ENCODE assay signal across 9 mouse cellular contexts in genomic region chr17:28080817-28081165, GRCm38 (mm10). TPM values are rescaled to one million over a fixed set of nuclear protein-coding genes. Genes with fewer than 3 reads are reported as not detected.
DNase-seq lines count a peak whose midpoint lies in the region; ATAC-seq lines count a peak whose summit lies in the region.
"Had no signal": no experiment of that assay in that cellular context is flagged by ENCODE, and none has a peak within 500 bp of the region (broad histone marks: within the 10 kb centered on the region; RNA-seq: fewer than 3 reads in every experiment).

No protein-coding gene starts in this region.

- H3K9ac ChIP-seq in kidney, embryonic 14.5 days (ENCODE audit: low read depth, low read length) = no peak overlapping the region
- H3K9ac ChIP-seq in embryonic facial prominence, embryonic 13.5 days = no peak overlapping the region
- no peak overlapping the region for H3K9ac ChIP-seq in hindbrain, embryonic 16.5 days (ENCODE audit: low read depth, low read length)
- no peak overlapping the region for H3K9ac ChIP-seq in midbrain, embryonic 13.5 days (replicated peaks)
- H3K9ac ChIP-seq: liver, embryonic 14.5 days had no signal

- no peak overlapping the region for H3K27ac ChIP-seq in kidney, embryonic 14.5 days (ENCODE audit: low read depth, low read length)
- 0 out of 2 replicates have a peak overlapping the region, but pooled peaks have one; percentile 11 for H3K27ac ChIP-seq in embryonic facial prominence, embryonic 13.5 days
- no peak overlapping the region; the same call in 1 of the 2 replicates for H3K27ac ChIP-seq in hindbrain, embryonic 16.5 days (ENCODE audit: low read depth, low read length)
- no peak overlapping the region for H3K27ac ChIP-seq in midbrain, embryonic 13.5 days
- H3K27ac ChIP-seq: liver, embryonic 14.5 days had no signal

- peaks cover 6% of the 10 kb centered on the region; the same call in 1 of the 2 replicates for H3K4me1 ChIP-seq in kidney, embryonic 14.5 days (ENCODE audit: control insufficient read depth, insufficient read depth, low read length)
- peaks cover 21% of the 10 kb centered on the region for H3K4me1 ChIP-seq in embryonic facial prominence, embryonic 13.5 days
- peaks cover 10% of the 10 kb centered on the region; the same call in 1 of the 2 replicates for H3K4me1 ChIP-seq in hindbrain, embryonic 16.5 days (ENCODE audit: control insufficient read depth, insufficient read depth, low read depth, low read length)
- H3K4me1 ChIP-seq in midbrain, embryonic 13.5 days (replicated peaks) = peaks cover 36% of the 10 kb centered on the region

- no peak for DNase-seq in kidney, adult 9 months
- no peak for DNase-seq in retina, embryonic 14.5 days (ENCODE audit: low spot score)
- DNase-seq in cerebellum, adult 9-10 months = no peak
- no peak for DNase-seq in cerebellum, adult 8-10 months

- H3K4me2 ChIP-seq in kidney, embryonic 14.5 days (replicated peaks; ENCODE audit: low read depth, low read length) = peak overlapping the region; percentile 100
- peak overlapping the region; percentile 99 for H3K4me2 ChIP-seq in embryonic facial prominence, embryonic 13.5 days
- peak overlapping the region; percentile 100 for H3K4me2 ChIP-seq in hindbrain, embryonic 16.5 days (ENCODE audit: low read length)
- H3K4me2 ChIP-seq in midbrain, embryonic 13.5 days (replicated peaks) = peak overlapping the region; percentile 99

- ATAC-seq in kidney, embryonic 14.5 days (ENCODE audit: low FRiP score, low TSS enrichment) = no peak; the same call in 1 of the 2 replicates
- no peak; the same call in 1 of the 2 replicates for ATAC-seq in embryonic facial prominence, embryonic 13.5 days (ENCODE audit: insufficient number of reproducible peaks, insufficient read depth, low FRiP score, low TSS enrichment, low read depth)
- no peak; the same call in 1 of the 2 replicates for ATAC-seq in hindbrain, embryonic 16.5 days
- no peak; the same call in 1 of the 2 replicates for ATAC-seq in midbrain, embryonic 13.5 days

- no peaks in the 10 kb centered on the region; the same call in 1 of the 2 replicates for H3K9me3 ChIP-seq in kidney, embryonic 14.5 days (ENCODE audit: control insufficient read depth, low read length)
- H3K9me3 ChIP-seq in embryonic facial prominence, embryonic 13.5 days = no peaks in the 10 kb centered on the region
- H3K9me3 ChIP-seq in hindbrain, embryonic 16.5 days (ENCODE audit: control insufficient read depth, low read length) = no peaks in the 10 kb centered on the region
- no peaks in the 10 kb centered on the region for H3K9me3 ChIP-seq in midbrain, embryonic 13.5 days

- WGBS in kidney, embryonic 14.5 days = 19% methylated on average over 9 of the region's 9 CpGs
- WGBS in embryonic facial prominence, embryonic 13.5 days = 19% methylated on average over 9 of the region's 9 CpGs
- 6% methylated on average over 9 of the region's 9 CpGs for whole genome bisulfite sequencing in hindbrain, embryonic 16.5 days
- 4% methylated on average over 9 of the region's 9 CpGs for WGBS in midbrain, embryonic 13.5 days

- peak overlapping the region; percentile 64; the same call in 1 of the 2 replicates for H3K4me3 ChIP-seq in kidney, embryonic 14.5 days (ENCODE audit: low read length)
- peak overlapping the region; percentile 66 for H3K4me3 ChIP-seq in embryonic facial prominence, embryonic 13.5 days
- H3K4me3 ChIP-seq in hindbrain, embryonic 16.5 days (ENCODE audit: low read length) = peak overlapping the region; percentile 66
- peak overlapping the region; percentile 62 for H3K4me3 ChIP-seq in midbrain, embryonic 13.5 days (replicated peaks)

- H3K27me3 ChIP-seq in kidney, embryonic 14.5 days (ENCODE audit: control insufficient read depth, insufficient read depth, low read length) = no peaks in the 10 kb centered on the region
- no peaks in the 10 kb centered on the region; the same call in 1 of the 2 replicates for H3K27me3 ChIP-seq in embryonic facial prominence, embryonic 13.5 days
- H3K27me3 ChIP-seq in hindbrain, embryonic 16.5 days (replicated peaks; ENCODE audit: control insufficient read depth, insufficient read depth, low read length) = no peaks in the 10 kb centered on the region; the same call in 1 of the 2 replicates
- peaks cover 9% of the 10 kb centered on the region for H3K27me3 ChIP-seq in midbrain, embryonic 13.5 days

- H3K36me3 ChIP-seq in kidney, embryonic 14.5 days (ENCODE audit: control insufficient read depth, insufficient read depth, low read length) = no peaks in the 10 kb centered on the region
- H3K36me3 ChIP-seq in embryonic facial prominence, embryonic 13.5 days = no peaks in the 10 kb centered on the region
- no peaks in the 10 kb centered on the region for H3K36me3 ChIP-seq in hindbrain, embryonic 16.5 days (ENCODE audit: control insufficient read depth, insufficient read depth, low read length)
- H3K36me3 ChIP-seq in midbrain, embryonic 13.5 days = no peaks in the 10 kb centered on the region

RNA-seq across cellular contexts. Expression of gene Tcp11, which starts 0.4 kb away (rescaled TPM):
- polyA plus RNA-seq in kidney, embryonic 14.5 days (2014; fragmentation: Nextera tagmentation; extraction: Ambion mirVana) = 4.9 and 5.8 TPM in 2 replicates
- polyA plus RNA-seq in embryonic facial prominence, embryonic 13.5 days (2015; fragmentation: Nextera tagmentation; extraction: Ambion mirVana) = 1.9 and 2.1 TPM in 2 replicates
- 1.4 and 1.6 TPM in 2 replicates for polyA plus RNA-seq in hindbrain, embryonic 16.5 days (2015; fragmentation: Nextera tagmentation; extraction: Ambion mirVana)
- polyA plus RNA-seq in midbrain, embryonic 13.5 days (2015; fragmentation: Nextera tagmentation; extraction: Ambion mirVana) = 1.6 and 2.0 TPM in 2 replicates
